Mouse (Mus musculus) E14TG2a.4 (cell line): ENCODE measurements around the gene Pck1.

Experiments used
- CTCF ChIP-seq: conservative IDR thresholded peaks from 2 replicates; pipeline ENCODE4 v1.5.1; 2014; ENCODE audit warnings: low read length
- POU5F1 ChIP-seq: IDR thresholded peaks from 2 replicates; pipeline ENCODE4 v1.6.1; 2014; ENCODE audit warnings: low read length, borderline replicate concordance

DNA sequence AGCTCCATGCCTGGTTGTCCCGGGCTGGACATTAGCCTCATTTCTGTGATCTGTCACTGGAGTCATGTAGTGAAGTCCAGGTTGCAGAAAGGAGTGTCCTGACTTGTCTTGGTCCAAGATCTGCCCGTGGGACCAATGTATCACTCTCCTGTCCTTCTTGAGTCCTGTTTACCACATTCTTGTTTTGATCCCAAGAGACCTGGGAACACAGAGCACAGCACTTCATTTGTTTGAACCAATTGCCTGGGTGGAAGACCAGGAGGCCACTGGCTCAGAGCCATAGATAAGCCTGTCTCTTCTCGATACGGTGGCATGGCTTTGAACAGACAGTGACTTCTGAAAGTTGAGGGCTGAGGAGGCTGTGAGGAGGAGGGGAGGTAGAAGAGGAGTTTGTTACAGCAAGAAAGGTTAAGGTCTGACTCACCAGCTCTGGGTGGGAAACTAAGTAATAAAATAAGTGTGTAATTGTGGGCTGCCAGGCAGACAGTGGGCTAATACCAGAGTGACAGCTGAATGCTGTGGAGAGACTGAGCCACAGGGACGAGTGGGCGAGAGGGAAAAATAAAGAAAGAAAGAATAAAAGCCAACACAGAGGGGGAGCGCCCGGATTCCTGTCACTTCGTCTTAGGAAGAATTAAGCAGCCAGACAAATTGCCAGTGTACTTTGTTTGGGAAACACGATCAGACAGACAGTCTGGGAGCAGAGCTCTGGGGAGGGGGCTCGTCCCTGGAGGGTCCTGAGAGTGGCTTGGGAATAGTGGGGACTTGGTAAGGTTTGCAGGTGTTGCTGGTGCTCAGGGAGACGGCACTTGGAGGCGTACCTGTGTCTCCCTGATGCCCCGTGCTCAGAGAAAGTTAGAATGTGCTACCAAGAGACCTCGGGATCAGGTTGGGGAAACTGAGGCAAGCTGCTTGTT is 14.3 kb upstream of the Pck1 start:
- TF ChIP-seq CTCF: no peak
- no peak for TF ChIP-seq POU5F1
